Mouse (Mus musculus): ENCODE results near the gene Klc1.

GRCm38 (mm10) chr12:111848300-111848798, 89.7 kb downstream of the Klc1 start:
- TF ChIP-seq GATA1 (IDR thresholded peaks at IDR 0.05; ENCODE audit: borderline replicate concordance, low read length) (no peak), FLI1 (IDR thresholded peaks at IDR 0.05; ENCODE audit: low read length) (no peak)
